Mouse (Mus musculus) olfactory bulb, adult 2 months (tissue): ENCODE measurements around the gene Macf1.

Experiments used
- CTCF ChIP-seq: fragments of 200-500 bp; IDR thresholded peaks from 2 replicates; pipeline ENCODE4 v1.5.1; 2012; ENCODE audit warnings: low read depth, mild to moderate bottlenecking, low read length, moderate library complexity; ENCODE audit not compliant: insufficient read depth
- POLR2A ChIP-seq: fragments of 200-500 bp; IDR thresholded peaks from 2 replicates; pipeline ENCODE4 v1.6.1; 2012; ENCODE audit warnings: mild to moderate bottlenecking, low read depth, low read length, moderate library complexity; ENCODE audit not compliant: insufficient read depth

DNA sequence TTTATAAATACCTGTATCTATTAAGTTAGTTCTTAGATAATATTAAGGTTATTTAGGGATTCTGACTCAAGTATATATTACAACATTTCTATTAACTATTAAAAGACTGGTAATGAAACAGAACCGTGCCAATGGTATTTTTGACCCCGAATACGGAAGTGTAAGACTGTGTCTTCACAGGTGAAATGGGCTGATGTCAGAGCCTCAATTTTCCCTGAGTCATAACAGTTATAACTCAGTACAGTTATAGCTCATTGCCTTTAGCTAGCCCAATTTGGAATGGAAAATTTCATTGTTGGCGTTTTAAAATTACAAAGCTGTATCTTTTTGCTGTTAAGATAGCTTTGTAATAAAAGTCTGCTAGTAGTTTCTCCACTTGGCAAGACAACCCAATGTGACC is 320.6 kb downstream of the Macf1 start:
- TF ChIP-seq POLR2A (no peak), CTCF (no peak)
